Mouse (Mus musculus): ENCODE results near the gene Calm1.
A peak's percentile ranks its signal among the peaks of the same experiment; 100 is the strongest.

The Calm1 gene

GRCm38 (mm10) chr12:100198967-100199660 lies at the start of gene Calm1:
Gene Calm1 (plus strand): TSS chr12:100199435.
- DNase-seq, result peak; percentile 96

DNA sequence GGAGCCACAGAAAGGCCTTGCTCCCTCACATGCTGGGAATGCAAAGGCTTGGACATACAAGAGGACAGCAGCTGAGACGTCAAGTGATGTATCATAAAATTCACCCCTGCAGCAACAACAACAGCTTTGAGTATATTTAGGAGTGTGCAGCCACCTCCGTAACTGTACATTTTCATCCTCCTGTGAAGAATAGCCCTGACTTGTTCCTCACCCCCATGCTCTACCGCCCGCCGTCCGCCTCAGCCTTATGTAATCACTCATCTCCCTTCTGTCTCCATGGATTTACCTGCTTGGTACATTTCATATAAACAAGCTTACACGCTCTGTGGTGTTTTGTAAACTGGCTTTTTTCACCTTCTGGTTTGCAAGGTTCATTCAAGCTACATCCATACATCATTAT lies 46.8 kb upstream of the Calm1 start:
- DNase-seq, result no peak

GRCm38 (mm10) chr12:100159261-100159975 lies 39.8 kb upstream of the Calm1 start, which contains the start of gene Nrde2:
Gene Nrde2 (minus strand): TSS chr12:100159653.
- DNase-seq, result peak; percentile 91

DNA sequence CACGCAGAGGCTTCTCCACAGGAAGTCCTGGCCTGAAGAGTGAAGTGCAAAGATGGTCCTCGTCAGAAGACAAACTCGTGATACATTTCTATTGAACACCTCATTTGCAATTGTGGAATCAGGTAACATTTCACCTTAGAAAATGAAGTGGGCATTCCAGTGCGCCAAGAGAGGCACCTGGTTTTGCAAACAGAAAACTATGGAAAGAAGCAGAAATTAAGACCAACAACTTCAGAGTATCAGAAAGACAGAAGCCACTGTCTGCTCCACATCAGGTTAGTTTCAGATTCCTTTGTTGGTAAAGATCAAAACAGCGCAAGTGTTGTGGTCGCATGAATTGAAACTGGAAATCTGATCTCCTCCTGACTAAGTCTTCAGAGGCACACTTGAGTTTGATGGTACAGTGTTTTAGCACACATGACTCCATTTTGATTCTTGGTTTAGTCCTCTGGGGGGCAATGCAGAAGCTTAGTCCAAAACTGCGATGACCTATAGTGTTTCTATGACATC lies 34.2 kb upstream of the Calm1 start:
- peak; percentile 13 for DNase-seq

GRCm38 (mm10) chr12:100166177-100166576 lies 33.1 kb upstream of the Calm1 start:
- peak; percentile 55 for DNase-seq

DNA sequence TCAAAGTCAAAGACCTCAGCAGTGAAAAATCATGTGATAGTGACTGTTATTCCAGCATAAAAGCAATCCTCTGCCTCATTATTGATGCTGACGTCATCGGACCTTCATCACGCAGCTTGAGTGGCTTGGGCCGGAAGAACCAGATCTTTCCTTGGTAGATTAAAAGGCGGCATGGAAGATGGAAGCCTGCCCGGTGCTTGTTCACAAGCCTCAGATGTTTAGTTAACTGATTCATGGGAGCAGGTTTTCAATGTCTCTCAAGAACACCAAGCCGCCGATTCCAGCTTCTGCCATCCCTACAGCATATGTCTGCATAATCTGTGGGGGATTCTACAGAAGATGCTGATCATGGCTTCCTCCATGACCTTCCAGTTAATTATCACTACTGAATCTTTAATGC lies 32.3 kb upstream of the Calm1 start:
- no peak for DNase-seq

DNA sequence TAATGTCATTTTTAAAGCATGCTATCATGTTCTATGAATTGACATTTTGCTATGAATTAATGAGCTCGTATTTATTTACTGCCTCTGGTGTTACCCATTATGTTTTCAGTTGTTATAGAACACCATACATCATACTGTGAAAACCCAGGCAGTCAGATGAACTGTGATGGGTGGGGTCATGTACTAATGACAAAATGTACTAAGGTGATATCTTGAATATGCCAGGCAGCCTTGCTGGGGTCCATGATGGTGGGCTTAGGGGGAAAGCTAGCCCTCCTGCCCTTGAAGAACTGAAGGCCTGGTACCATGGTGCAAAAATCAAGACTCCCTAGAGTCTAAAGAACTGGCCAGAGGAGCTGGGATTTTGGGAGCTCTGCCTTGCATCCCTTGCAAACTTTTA lies 31.7 kb upstream of the Calm1 start:
- no peak for DNase-seq

GRCm38 (mm10) chr12:100167931-100168871 lies 31.0 kb upstream of the Calm1 start:
- peak; percentile 39 for DNase-seq

- DNase-seq, result no peak
Observed at GRCm38 (mm10) chr12:100172481-100172880, 26.8 kb upstream of the Calm1 start.

- DNase-seq, result no peak
Observed at GRCm38 (mm10) chr12:100176469-100177056, 22.7 kb upstream of the Calm1 start.

DNA sequence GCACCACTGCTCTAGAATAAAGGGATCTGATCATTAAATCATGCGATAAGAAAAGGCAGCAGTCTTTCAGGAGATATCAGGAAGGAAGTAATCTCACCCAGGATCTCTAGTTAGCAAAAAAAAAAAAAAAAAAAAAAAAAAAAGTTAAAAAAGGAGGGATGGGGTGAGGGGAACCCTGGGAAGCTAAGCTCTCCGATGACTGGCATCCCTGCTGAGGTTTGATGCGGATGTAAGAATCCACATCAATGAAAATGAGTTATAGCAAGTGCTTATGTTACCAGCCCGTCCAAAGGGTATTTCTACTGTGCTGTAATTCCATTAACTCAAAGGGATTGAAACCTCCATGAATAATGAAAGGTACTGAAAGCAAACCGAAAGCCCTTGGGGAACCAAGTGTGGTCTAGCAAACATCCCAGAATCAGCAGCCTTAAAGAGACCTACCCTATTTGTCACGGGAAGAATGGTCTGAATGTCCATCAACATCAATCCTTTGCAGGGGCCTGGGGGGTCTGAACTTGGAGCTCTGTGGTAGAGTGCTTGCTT lies 20.3 kb upstream of the Calm1 start:
- no peak for DNase-seq

- no peak for DNase-seq
Observed at GRCm38 (mm10) chr12:100180802-100181201, 18.4 kb upstream of the Calm1 start.

- no peak for DNase-seq
Observed at GRCm38 (mm10) chr12:100182676-100183075, 16.6 kb upstream of the Calm1 start.

GRCm38 (mm10) chr12:100183970-100184369 lies 15.3 kb upstream of the Calm1 start:
- no peak for DNase-seq

- peak; percentile 19 for DNase-seq
Observed at GRCm38 (mm10) chr12:100184976-100185375, 14.3 kb upstream of the Calm1 start.

- no peak for DNase-seq
Observed at GRCm38 (mm10) chr12:100185897-100186296, 13.3 kb upstream of the Calm1 start.

GRCm38 (mm10) chr12:100186376-100186775 lies 12.9 kb upstream of the Calm1 start:
- no peak for DNase-seq

DNA sequence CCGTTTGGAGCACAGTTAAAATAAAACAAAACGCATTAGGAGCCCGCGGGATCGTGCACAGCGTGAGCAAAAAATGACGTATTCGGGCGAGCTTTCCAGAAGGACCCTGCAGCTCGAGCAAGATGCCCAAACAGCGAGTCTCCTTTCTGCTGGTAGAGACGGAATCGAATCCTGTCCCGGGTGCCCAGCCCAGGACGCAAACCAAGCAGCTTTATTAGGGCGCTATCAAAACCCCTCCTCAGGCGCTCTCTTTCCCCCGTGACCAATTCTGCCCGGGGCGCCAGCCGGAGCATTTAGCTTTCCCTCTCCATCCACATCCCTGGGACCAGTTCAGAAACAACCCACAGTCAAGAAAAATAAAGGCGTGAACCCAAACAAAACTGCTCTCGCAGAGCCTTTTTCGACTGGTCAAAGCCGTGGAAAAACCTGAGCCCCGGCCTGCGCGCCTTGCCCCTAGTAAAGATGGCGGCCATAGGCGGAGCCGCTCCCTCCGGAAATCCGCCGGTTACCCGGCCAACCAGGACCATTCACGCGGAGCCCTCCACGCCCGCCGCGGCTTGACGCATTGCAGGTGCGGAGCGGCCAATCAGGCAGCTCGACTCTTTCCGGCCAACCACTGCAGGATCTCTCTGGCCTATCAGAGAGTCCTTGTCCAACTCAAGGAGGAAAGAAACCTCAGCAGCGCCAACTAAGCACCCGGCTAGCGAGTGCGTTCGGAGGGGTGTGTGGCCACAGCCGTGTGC lies 12.1 kb upstream of the Calm1 start:
- peak; percentile 98 for DNase-seq

- DNase-seq, result peak; percentile 54
Observed at GRCm38 (mm10) chr12:100187756-100188430, 11.3 kb upstream of the Calm1 start.

- DNase-seq, result no peak
Observed at GRCm38 (mm10) chr12:100190802-100191201, 8.4 kb upstream of the Calm1 start.

GRCm38 (mm10) chr12:100194181-100194580 lies 5.1 kb upstream of the Calm1 start:
- DNase-seq, result no peak

Measured in thymus, postnatal 25 days (tissue).